Mouse (Mus musculus): ENCODE measurements around the gene Mstn. TPM values are rescaled to one million over a fixed set of nuclear protein-coding genes. Genes with fewer than 3 reads are reported as not detected.
A peak's percentile ranks its signal among the peaks of the same experiment; 100 is the strongest.

Mstn gene
- polyA plus RNA-seq, 1 experiment from 2014 or later: 0.27 TPM

DNA sequence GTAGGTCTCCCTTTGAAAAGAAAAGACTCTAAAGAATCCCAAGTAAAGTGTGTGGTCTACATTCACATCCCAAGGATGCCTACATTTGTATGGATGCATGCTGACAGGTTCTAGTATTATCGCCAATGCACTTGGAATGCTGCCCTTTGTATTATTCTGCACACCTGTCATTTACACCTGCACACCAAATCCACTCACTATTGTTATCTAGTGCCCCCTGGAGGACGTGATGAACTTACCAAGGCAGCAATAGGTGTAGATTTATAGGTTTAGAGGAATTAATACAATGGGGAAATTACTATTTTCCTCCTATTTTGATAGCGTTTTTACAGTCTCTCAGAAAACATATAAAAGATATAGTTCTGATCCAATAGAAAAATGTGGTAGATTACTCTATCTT lies 31.7 kb downstream of the Mstn start:
- DNase-seq (ENCODE audit: low spot score): peak; percentile 29

DNA sequence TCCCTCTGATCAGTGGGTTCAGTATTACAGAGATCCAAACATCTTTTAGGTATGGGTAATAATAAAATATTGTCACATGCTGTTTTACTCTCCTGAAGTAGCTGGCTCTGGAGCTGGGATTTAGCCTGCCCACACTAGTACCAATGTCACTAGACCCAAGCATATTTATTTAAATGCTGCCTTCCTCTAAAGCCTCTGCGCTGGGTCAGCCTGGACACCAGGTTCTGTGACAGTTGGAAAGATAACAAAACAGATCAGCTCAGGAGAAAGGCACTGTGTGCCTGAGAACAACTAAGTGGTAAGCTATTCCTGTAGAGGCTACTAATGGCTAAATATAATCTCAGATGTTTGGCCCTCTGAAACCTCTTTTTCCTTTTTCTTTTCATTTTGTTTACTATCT lies 49.1 kb downstream of the Mstn start:
- no peak for DNase-seq (ENCODE audit: low spot score)

Other genes with a start within 250 kb of the Mstn start
- 43.5 and 43.7 TPM in 2 replicates for gene Inpp1, start 244.0 kb upstream of the Mstn start, polyA plus RNA-seq (2015; fragmentation: Nextera tagmentation; extraction: Ambion mirVana)
- gene Hibch, start 216.7 kb upstream of the Mstn start, polyA plus RNA-seq (2015; fragmentation: Nextera tagmentation; extraction: Ambion mirVana): 23.8 and 24.3 TPM in 2 replicates
- gene 1700019D03Rik, start 41.5 kb upstream of the Mstn start, polyA plus RNA-seq (2015; fragmentation: Nextera tagmentation; extraction: Ambion mirVana): 2.8 and 3.0 TPM in 2 replicates
- not detected in 2 replicates for gene 1700019A02Rik, start 126.0 kb downstream of the Mstn start, polyA plus RNA-seq (2015; fragmentation: Nextera tagmentation; extraction: Ambion mirVana)
- gene Pms1, start 235.4 kb downstream of the Mstn start, polyA plus RNA-seq (2015; fragmentation: Nextera tagmentation; extraction: Ambion mirVana): 17.7 and 19.4 TPM in 2 replicates
- 65.1 and 65.9 TPM in 2 replicates for gene Ormdl1, start 235.5 kb downstream of the Mstn start, polyA plus RNA-seq (2015; fragmentation: Nextera tagmentation; extraction: Ambion mirVana)
- not detected in 2 replicates for gene Gm28778, start 235.5 kb downstream of the Mstn start, polyA plus RNA-seq (2015; fragmentation: Nextera tagmentation; extraction: Ambion mirVana)

Data from thymus, postnatal 0 days (tissue).